Mouse (Mus musculus) brain, embryonic 18.5 days (tissue): ENCODE data around the gene Apoe.

Source experiments
- DNase-seq: peaks from one replicate; pipeline ENCODE4 v3.0.0-alpha.2; 2012; ENCODE audit warnings: low read depth, low spot score

Gene Apoe

DNA sequence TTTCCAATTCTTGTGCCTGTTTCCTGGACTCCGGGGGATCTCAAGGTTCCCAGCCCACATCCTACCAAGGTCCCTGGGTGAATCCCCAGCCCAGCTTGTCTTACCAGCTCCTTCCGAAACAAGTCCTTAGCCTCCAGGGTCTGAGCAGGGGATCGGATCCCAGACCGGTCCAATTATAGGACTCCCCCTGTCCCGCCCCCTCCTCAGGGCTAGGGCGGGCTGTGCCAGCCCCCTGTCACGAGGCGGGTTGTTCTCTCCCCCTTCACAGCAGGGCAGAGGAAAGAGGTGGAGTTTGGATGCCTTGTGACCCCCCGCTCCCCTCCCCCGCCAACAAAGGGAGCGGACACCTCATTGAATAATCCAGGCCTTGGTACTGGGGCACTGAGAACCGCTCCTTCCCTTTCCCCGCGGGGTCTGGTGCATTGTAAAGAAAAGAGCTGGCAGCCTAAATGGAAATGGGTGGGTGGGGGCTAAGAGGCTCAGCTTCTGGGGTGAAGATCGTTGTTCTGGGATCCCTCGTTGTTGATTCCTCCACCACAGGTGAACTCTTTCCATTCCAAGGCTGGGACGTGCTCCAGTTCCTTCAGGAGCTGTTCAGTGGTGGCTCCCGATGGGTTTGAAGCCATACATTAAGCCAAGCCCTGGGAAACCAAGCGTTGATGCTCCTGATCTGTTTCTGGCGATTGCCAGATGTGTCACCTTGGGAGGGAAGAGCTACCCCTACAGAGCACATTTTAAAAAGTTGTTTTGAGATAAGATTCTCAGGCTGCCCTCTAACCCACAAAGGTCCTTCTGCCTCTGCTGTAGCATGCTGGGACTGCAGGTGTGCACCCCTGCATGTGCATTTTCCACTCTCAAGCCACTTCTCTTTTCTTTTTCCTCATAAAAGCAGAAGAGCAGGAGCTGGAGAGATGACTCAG lies at the start of gene Apoe:
Gene Apoe, minus strand, starts transcription at position 282 of the 920 bp plus-strand sequence.
- DNase-seq, result no peak

DNA sequence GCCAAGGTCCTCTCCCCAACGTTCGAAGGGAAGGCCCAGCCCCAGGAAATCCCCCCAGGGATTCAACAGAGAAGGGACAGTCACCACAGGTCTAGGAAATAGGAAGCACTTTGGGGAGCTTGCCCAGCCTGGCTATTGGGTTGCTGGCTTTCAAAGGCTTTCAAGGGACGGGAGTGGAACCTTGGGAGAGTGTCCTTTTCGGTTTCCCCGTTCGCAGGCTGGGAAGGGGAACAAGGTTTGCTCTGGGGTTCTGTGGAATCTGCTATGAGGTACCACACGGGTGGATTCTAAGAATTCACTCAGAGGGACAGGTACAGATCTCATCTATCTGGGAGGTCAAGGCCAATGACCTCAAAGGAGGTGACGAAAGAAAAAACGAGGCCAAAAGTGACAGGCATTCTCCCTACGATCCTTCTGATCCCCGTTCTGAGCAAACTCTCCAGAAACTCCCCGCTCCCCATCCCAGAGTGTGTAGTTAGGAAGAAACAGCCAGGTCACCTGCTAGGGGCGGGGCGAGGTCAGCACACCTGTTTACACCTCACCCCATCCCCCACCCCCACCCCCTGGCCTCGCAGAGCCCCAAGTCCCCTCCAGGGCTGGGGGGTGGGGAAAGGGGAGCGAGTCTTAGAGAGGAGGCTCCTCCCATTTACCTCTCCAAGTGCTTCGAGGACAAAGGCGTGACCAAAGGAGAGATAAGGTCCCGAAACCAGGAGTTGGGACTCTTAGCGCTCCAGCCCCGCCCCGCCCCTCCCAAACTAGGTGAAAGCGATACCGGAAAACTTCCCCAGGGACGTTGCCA lies 48.6 kb upstream of the Apoe start:
- no peak for DNase-seq

DNA sequence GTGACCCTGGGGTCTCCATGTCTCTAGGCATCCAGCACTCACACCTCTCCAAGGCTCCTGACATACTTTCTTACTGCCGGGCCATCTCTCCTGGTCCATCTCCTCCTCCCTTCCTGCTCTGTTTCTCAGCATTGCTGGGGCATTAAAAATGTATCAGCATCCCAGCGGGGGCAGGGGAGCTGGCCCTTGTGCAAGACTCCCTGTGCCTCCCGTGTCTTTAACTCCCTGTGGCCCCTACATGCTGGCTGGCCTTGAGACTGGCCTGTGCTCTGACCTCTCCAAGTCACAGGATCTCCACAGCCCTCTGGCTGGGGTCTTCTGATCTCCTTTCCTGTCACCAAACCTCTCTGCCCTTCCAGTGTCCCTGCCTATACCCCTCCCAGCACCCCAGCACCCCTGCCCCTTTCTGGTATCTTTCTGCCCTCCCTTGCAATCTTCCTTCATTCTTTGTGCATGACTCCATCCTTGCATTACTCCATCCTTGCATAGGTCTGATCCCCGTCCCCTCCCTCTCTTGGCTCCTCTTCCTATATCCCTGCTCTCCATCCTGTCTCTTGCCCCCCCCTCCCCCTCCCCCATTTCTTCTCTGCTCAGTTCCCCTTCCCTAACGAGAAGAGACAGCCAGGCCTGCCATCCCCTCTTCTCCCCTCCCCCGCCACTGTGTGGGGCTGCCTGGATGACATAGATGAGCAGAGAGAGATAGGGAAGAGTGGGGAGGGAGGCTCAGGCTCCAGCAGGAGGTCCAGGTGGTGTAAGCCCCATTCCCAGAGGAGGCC lies 47.6 kb upstream of the Apoe start:
- no peak for DNase-seq

DNA sequence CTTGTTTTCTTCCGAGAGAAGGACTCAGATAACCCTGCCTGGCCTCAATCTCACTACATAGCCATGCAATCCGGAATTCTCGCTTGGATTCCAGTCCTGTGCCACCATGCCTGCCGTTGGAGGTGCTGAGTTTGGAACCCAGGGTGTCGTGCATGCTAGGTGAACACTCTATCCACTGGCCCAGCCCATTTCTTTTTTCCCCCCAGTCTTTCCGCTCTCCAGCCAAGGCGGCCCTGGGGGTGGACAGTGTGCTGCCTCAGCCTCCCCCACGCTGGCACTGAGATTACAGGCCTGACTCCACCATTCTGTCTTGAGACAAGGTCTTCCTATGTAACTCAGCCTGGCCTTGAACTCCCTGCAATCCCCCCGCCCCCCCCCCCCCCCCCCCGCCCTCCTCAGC lies 47.0 kb upstream of the Apoe start:
- DNase-seq, result no peak

DNA sequence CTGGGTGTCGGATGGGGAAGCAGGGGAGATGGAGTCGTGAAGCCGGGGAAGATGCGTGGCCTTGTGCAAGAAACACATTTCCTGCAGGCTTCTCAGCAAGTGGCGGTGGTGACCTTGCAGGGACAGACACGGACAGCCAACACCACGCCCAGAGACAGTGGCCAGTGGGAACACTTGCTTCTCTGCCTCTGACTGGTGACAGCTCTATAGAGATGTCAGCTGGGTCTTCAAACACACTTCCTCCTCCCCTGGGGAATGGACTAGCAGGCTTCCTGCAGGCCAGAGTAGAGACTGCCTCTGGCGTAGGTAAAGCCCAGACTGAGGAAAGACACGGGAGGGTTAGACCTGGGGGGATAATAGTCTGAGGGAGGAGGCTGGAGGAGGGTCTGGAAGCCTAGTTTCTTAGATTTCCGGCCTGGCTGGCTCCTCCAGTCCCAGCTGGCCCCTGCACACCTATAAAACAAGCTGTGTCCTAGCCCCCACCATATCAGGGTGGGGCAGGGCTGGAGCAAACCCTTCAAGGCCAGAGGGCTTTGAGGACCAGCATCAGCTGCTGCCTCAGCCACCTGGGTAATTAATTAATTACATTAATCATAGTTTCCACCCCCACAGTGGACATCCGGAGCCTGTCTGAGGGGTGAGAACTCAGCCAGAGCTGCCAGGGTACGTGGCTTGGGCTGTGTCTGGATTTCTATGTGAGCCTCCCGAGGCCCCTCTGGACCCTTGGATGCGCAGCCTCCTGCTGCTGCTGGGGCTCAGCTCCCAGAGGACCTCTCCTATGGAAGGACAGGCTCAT lies 45.8 kb upstream of the Apoe start:
- DNase-seq, result no peak

DNA sequence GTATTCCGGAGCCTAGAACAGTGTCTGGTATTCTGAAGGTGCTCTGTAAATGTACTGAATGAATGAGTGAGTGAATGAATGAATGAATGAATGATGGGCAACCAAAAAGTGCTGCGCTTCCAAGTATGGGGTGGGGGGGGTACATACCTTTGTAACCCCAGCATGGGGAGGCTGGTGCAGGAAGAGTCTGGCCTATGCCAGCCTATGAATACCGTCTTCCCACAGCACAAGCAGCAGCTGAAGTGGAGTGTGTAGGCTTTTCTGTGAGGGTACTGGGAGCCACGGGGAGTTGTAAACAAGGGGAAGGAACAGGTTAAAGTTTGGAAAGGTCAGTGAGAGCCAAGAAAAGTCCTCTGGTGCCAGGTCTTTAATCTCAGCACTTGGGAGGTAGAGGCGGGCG lies 44.8 kb upstream of the Apoe start:
- DNase-seq, result no peak

DNA sequence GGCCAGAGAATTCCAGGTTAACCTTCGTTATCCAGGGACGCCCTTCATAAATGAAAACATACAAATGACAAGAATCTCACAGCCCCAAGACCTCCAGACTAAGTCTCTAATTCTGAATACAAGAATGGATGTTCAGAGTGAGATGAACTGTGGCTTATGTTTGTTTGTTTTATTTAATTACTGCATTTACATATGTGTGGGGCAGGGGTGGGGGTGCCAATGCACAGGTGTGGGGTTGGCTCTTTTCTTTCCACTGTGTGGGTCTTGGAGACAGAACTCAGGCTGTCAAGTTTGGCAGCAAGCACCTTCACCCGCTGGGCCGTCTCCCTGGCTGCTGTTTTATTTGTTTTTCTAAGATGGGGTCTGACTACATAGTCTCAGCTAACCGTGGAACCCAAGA lies 43.5 kb upstream of the Apoe start:
- no peak for DNase-seq

DNA sequence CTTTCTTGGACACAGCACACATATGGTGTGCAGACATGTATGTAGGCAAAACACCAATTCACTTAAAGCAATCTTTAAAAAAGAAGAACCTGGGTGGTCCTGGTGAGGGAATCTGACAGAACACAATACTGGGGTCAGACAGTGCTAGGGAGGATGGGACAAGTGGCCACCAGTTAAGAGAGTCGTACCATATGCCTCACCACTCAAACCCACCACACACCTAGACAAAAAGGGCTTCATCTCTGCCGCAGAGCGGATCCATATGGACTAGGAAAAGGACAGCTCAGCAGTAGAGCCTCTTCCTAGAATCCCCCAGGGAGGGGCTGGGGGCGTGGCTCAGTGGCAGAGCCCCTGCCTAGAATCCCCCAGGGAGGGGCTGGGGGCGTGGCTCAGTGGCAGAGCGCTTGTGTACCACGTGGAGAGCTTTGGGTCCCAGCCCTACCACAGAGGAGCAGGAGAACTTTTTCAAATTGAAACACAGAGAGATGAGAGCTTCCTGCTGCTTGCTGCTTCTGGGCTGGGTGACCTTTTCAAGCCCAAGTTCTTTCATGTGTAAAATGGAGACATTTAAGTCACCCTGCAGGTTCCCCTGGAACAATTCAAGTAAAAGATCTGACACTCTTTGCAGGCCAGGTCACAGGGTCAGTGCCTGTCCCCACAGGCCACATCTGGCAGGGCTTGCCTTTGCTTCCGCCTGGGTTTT lies 42.5 kb upstream of the Apoe start:
- DNase-seq, result no peak

DNA sequence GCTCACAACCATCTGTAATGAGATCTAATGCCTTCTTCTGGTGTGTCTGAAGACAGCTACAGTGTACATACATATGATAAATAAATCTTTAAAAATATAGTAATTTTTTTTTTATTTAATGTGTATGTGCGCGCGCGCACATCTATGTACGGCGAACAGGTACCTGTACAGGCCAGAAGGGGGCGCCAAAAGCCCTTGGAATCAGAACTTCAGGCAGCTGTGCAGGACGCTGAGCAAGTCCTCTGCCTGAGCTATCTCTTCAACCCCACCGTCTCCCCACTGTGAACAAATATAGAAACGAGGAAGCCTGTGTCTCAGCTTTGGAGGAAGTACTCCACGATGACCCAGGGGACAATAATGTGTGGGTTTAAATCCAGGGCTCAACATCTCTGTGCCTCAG lies 41.3 kb upstream of the Apoe start:
- no peak for DNase-seq

DNA sequence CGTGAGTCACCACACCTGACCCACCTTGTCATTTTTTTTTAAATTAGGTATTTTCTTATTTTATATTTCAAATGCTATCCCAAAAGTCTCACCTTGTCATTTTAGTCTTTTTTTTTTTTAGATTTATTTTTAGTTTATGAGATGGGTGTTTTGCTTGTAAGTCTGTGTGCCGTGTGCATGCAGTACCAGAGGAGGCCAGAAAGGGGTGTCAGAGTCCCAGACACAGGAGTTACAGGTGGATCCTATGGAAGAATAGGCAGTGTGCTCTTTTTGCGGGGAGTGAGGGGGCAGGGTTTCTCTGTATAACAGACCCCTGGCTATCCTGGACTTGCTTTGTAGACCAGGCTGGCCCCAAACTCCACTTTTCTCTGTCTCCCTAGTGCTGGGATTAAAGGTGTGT lies 39.8 kb upstream of the Apoe start:
- no peak for DNase-seq

DNA sequence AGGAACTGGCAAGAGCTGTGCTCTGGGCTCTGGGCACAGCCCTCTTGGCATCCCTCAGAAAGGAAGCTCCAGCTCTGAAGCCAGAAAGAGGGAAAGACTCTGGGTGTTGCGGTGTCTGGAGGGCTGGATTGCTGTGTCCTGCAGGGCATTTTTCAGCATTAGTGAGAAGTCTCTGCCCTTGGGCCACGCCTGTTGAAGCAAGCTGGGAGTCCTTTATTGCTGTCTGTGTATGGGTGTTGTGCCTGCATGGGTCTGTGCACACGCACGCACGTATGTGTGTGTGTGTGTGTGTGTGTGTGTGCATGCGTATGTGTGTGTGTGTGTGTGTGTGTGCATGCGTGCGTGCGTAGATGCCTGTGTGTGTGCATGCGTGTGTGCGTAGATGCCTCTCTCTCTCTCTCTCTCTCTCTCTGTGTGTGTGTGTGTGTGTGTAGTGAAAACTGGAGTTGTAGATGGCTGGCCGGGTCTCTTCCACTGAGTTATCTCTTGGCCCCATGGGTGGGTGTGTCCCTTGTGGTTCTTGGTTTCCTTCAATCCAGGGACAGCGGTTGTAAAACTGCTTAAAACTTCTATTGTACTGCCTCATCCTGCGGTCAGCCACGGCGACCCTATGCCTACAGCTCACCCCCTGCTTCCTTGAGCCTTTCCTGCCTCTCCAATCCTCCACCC lies 37.5 kb upstream of the Apoe start:
- DNase-seq, result no peak

DNA sequence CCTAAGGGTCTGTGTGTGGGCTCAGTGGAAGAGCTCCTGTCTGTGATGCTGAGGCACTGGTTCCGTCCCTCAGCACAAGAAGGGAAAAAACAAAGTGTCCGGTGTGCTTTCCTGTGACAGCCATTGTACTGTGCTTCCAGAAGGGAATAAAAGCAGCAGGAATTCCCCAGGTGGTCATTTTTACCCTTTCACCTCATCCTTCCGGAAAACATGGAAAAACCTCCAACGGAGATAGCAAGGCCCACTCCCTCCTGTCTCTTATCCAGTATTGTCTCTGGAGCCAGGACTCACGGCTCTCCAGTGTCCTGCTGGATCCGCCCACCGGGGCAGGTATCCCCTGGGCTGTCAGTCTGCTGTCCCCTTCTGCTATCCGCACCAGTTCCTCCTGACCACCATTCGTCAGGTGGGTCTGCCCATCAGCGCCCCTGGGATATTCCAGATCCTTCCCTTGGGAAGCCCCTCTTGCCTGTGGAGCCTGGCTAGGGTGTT lies 35.2 kb upstream of the Apoe start:
- no peak for DNase-seq

DNA sequence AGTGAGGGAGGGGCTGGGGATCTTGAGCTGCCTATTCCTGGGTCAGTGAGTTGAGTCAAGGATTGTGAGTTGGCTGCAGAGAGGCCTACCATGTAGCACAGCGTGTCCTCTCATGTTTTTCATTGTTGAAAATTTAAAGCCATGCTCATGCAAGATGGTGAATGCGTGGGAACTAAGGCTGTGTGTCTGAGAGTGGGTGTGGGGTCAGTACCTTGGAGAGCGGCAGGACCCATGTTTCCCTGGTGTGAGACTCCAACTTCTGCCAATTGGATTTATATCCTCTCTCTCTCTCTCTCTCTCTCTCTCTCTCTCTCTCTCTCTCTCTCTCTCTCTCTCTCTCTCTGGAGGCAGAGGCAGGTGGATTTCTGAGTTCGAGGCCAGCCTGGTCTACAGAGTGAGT lies 27.6 kb upstream of the Apoe start:
- no peak for DNase-seq

DNA sequence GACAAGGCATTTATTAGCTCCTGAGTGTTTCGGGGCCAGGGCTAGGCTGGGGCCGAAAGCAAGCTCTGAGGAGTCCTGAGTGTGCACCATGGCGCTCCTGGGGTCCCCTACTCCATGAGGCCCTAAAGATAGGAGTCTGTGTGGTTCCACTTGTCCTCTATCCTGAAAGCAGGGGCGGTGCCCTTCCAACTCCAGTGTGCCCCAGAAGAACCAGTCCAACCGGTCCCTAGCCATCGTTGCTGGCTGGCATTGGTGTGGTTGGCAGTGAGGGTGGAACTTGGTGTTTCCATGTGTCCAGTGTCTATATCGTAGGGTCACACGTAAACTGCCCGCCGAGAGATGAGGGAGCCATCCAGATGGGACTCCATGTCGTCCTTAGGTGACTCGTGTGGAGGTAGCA lies 25.2 kb upstream of the Apoe start:
- DNase-seq, result no peak

DNA sequence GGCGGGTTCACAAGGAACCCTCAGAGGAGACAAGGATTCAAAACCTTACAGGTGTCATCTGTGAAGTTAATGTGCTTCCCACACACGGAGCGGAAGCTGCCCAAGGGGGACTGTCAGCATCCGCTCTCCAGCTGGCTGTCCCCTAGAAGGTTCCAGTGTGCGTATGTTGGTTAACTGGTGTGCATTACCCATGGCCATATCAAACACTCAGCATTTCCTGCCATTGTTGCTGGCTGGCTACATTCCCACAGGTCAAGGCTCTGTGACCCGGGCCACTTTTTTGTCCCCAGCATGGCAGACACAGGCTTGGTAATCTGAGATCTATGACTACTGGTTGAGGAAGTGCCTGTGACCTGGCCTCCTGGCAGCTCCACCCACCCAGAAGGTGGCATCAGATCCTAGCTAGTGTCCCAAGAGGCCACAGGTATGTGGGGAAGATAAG lies 23.8 kb upstream of the Apoe start:
- DNase-seq, result no peak

DNA sequence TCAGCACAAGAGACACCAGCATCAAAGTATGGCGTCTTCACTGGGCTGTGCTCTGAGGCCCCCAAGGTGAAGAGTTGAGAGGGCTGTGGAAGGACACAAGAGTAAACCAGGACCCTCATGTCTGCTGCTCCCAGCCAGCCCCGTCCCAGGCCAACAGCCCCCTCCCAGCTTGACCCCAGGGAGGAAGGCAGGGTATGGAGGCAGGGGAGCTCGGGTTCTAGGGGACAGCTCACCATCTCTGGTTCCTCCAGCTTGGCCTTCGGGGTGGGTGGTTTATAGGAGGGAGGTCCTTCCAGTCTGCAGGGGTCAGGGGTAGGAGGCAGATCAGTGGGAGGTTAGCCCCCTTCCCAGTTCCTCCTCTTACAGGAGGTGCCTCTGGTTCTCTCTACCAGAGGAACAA lies 20.2 kb upstream of the Apoe start:
- DNase-seq, result no peak

DNA sequence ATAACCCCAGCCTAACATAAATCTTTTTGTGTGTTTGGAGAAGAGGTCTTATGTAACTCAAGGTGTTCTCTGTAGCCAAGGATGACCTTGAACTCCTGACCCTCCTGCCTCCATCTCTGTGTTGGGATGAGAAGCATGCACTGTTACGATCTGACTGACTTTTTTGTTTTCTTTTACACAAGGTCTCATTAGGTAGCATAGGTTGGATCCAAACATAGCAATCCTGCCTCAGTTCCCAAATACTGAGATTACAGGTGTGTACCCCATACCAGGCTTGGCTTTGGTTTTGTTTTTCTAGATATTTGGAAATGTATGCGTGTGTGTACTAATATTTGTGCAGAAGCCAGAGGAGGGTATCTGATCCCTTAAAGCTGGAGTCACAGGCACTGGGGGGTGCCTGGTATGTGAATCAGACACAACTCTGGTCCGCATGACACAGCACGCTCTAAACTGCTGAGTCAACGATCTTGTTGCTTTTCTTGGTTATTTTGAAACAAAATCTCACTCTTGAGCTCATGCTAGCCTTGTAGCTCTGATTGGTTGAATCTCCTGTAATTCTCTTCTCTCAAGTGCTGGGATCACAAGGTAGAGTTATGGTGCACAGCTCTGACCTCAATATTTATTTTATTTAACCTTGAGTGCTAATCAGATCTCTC lies 19.4 kb upstream of the Apoe start:
- no peak for DNase-seq

DNA sequence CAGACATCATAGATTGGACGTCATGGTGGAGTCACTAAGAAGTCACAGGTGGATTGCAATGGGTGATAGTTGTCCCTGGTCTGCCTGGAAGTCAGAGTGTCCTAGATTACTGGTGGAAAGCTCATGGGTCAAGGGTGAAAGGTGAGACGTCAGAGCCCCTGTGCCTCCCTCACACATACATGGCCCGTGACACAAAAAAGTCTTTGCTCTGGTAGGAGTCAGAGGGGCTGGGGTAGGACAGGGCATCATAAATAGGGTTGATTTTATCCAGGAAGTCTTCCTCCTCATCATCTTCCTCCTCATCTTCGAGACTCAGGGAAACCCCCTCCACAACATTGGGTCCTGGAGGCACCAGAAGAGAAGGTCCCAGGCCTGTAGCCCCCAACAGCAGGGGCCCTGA lies 18.4 kb upstream of the Apoe start:
- no peak for DNase-seq

DNA sequence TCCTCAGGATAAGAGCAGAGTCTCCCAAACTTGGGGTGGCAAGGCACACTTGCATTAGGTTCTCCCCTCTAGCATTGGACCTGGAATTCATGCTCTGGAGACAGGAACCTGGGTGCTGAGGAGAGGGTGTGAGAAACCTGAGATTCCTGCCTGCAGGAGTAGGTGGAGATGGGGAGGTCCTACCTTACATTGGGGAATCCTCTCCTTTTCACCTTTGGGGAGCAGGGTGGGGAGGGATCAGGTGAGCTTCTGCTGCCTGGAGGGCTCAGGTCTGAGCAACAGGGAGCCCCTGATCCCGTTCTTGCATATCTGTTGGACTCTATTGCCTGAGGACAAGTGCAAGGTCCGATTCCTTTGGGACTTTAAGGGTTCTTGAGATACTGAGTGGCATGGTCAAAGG lies 17.8 kb upstream of the Apoe start:
- no peak for DNase-seq
